Comparison of ENCODE assay signal across 8 mouse cellular contexts in genomic region chr10:50881476-50882069, GRCm38 (mm10). TPM values are rescaled to one million over a fixed set of nuclear protein-coding genes. Genes with fewer than 3 reads are reported as not detected.
DNase-seq lines count a peak whose midpoint lies in the region; ATAC-seq and TF ChIP-seq lines count a peak whose summit lies in the region.
"Had no signal": no experiment of that assay in that cellular context is flagged by ENCODE, and none has a peak within 500 bp of the region (broad histone marks: within the 10 kb centered on the region; RNA-seq: fewer than 3 reads in every experiment).

No protein-coding gene starts in this region.

- no peak overlapping the region for H3K27ac ChIP-seq in kidney, embryonic 15.5 days

- peaks cover 12% of the 10 kb centered on the region for H3K27me3 ChIP-seq in kidney, embryonic 15.5 days
- H3K27me3 ChIP-seq in C2C12 (ENCODE audit: control insufficient read depth, insufficient read depth, insufficient read length), result no peaks in the 10 kb centered on the region

- ATAC-seq in kidney, embryonic 15.5 days (replicated peaks; ENCODE audit: low FRiP score), result no peak

- H3K79me3 ChIP-seq in C2C12 (ENCODE audit: low read depth), result no peaks in the 10 kb centered on the region

- H3K4me3 ChIP-seq in kidney, embryonic 15.5 days (replicated peaks), result no peak overlapping the region
- H3K4me3 ChIP-seq in C2C12 (ENCODE audit: insufficient read depth, poor library complexity, severe bottlenecking), result no peak overlapping the region
- H3K4me3 ChIP-seq: myocyte had no signal

- peak; percentile 36 for DNase-seq in kidney, adult 18-20 months
- peak; percentile 50 for DNase-seq in NIH3T3 (ENCODE audit: low read depth)
- peak; percentile 57 for DNase-seq in kidney, postnatal 10 days
- no peak for DNase-seq in layer of hippocampus, adult 9-11 months
- no peak for DNase-seq in right cerebral cortex, postnatal 36 days (ENCODE audit: low spot score in 2 of 2)

- no peaks in the 10 kb centered on the region for H3K9me3 ChIP-seq in kidney, embryonic 15.5 days (replicated peaks)

- peak; percentile 48 for TF ChIP-seq CTCF in C2C12 (IDR thresholded peaks at IDR 0.05; ENCODE audit: control insufficient read depth, insufficient read depth, insufficient read length)

- H3K9ac ChIP-seq in kidney, embryonic 15.5 days, result no peak overlapping the region

- H3K4me2 ChIP-seq in kidney, embryonic 15.5 days, result no peak overlapping the region

- H3ac ChIP-seq in C2C12 (ENCODE audit: control insufficient read depth, insufficient read length, low read depth), result no peak overlapping the region

- no peaks in the 10 kb centered on the region for H3K36me3 ChIP-seq in kidney, embryonic 15.5 days
- H3K36me3 ChIP-seq in C2C12 (ENCODE audit: control insufficient read depth, insufficient read depth), result no peaks in the 10 kb centered on the region

- H3K4me1 ChIP-seq in kidney, embryonic 15.5 days, result 0 out of 2 replicates have a peak, but pooled peaks cover 5% of the 10 kb centered on the region

- WGBS in kidney, embryonic 15.5 days, result 23% methylated on average over 2 of the region's 2 CpGs

- no peaks in the 10 kb centered on the region for H3K79me2 ChIP-seq in C2C12 (ENCODE audit: control insufficient read depth, insufficient read depth)

TF ChIP-seq in C2C12, 6 proteins besides CTCF, POLR2A, EP300 and RAD21:
- no peak for TF ChIP-seq CEBPB (IDR thresholded peaks at IDR 0.05; ENCODE audit: low read depth)
- no peak for TF ChIP-seq MAX (IDR thresholded peaks at IDR 0.05)
- TF ChIP-seq USF1 (IDR thresholded peaks at IDR 0.05; ENCODE audit: low read depth), result no peak
- TF ChIP-seq MYOG (IDR thresholded peaks at IDR 0.05; ENCODE audit: control insufficient read depth, extremely low read depth, insufficient read length), result no peak
- TF ChIP-seq FOSL1 (IDR thresholded peaks at IDR 0.05; ENCODE audit: insufficient read depth, low read length, poor library complexity, severe bottlenecking), result no peak
- no peak for TF ChIP-seq MYOD1 (IDR thresholded peaks at IDR 0.05; ENCODE audit: control insufficient read depth, insufficient read length, low read depth)
TF ChIP-seq in C2C12: peak in this region for 0.

RNA-seq across cellular contexts. Expression of gene Sim1, which starts 13.0 kb away (rescaled TPM):
- 10.7 and 11.8 TPM in 2 replicates for polyA plus RNA-seq in kidney, embryonic 15.5 days (2015; fragmentation: Nextera tagmentation; extraction: Ambion mirVana)
- polyA plus RNA-seq in C2C12 (2012; fragmentation: generic; extraction: Trizol), result not detected

Comparison
In these comparisons a context has a peak if more than half of its experiments do, and no peak if none do; other contexts are left out.
1. DNase-seq: peak in kidney, adult 18-20 months (single experiment), NIH3T3 (single experiment) and kidney, postnatal 10 days (single experiment); none in layer of hippocampus, adult 9-11 months (single experiment) and right cerebral cortex, postnatal 36 days (0 of 2).
2. RNA of gene Sim1, which starts 13.0 kb away (polyA plus RNA-seq): 10.7 to 11.8 TPM in kidney, embryonic 15.5 days; not detected in C2C12 (single experiment); every median in the first group is over 10 times any median in the second.